20 mouse cellular contexts compared by ENCODE assay signal in genomic region chr17:86039741-86040140, GRCm38 (mm10).
DNase-seq lines count a peak whose midpoint lies in the region; ATAC-seq lines count a peak whose summit lies in the region.
"Had no signal": no experiment of that assay in that cellular context is flagged by ENCODE, and none has a peak within 500 bp of the region (broad histone marks: within the 10 kb centered on the region; RNA-seq: fewer than 3 reads in every experiment).

No protein-coding gene starts in this region.

- no peak overlapping the region for H3K9ac ChIP-seq in heart, embryonic 12.5 days
- no peak overlapping the region for H3K9ac ChIP-seq in embryonic facial prominence, embryonic 15.5 days
- H3K9ac ChIP-seq: forebrain, embryonic 15.5 days had no signal

- no peak overlapping the region for H3K27ac ChIP-seq in heart, embryonic 12.5 days (ENCODE audit: poor library complexity, severe bottlenecking)
- H3K27ac ChIP-seq in embryonic facial prominence, embryonic 15.5 days (replicated peaks): 0 out of 2 replicates have a peak overlapping the region, but pooled peaks have one; percentile 28
- H3K27ac ChIP-seq: forebrain, embryonic 15.5 days; heart, embryonic 10.5 days had no signal

- no peaks in the 10 kb centered on the region for H3K27me3 ChIP-seq in heart, embryonic 12.5 days (replicated peaks)
- no peaks in the 10 kb centered on the region for H3K27me3 ChIP-seq in embryonic facial prominence, embryonic 15.5 days
- H3K27me3 ChIP-seq: forebrain, embryonic 15.5 days; Patski had no signal

- no peaks in the 10 kb centered on the region for H3K36me3 ChIP-seq in heart, embryonic 12.5 days
- H3K36me3 ChIP-seq in embryonic facial prominence, embryonic 15.5 days: no peaks in the 10 kb centered on the region
- H3K36me3 ChIP-seq: forebrain, embryonic 15.5 days; heart, embryonic 10.5 days had no signal

- H3K4me1 ChIP-seq in heart, embryonic 12.5 days (replicated peaks): peaks cover 16% of the 10 kb centered on the region
- peaks cover 18% of the 10 kb centered on the region for H3K4me1 ChIP-seq in embryonic facial prominence, embryonic 15.5 days

- 79% methylated on average over 3 of the region's 3 CpGs for WGBS in heart, embryonic 12.5 days
- 72% methylated on average over 3 of the region's 3 CpGs for WGBS in embryonic facial prominence, embryonic 15.5 days

- peak; percentile 37 for DNase-seq in heart, adult 11 months
- peak; percentile 11 for DNase-seq in retina, postnatal 1 day
- DNase-seq in retina, embryonic 14.5 days (ENCODE audit: low spot score): no peak
- DNase-seq in layer of hippocampus, adult 18-20 months (ENCODE audit: low spot score in 2 of 2): no peak
- DNase-seq in adrenal gland, adult 18-20 months (ENCODE audit: low spot score in 2 of 2): no peak
- DNase-seq: adrenal gland, adult 2 months; adrenal gland, postnatal 25 days; cerebellum, adult 8-10 months; embryo, embryonic 11 days; gastrocnemius, postnatal 36 days; heart, adult 18-20 months had no signal

- H3K4me2 ChIP-seq in heart, embryonic 12.5 days: no peak overlapping the region
- no peak overlapping the region for H3K4me2 ChIP-seq in embryonic facial prominence, embryonic 15.5 days (replicated peaks)
- H3K4me2 ChIP-seq: forebrain, embryonic 15.5 days had no signal

- ATAC-seq in heart, embryonic 12.5 days (ENCODE audit: insufficient number of reproducible peaks, low FRiP score): no peak
- ATAC-seq in embryonic facial prominence, embryonic 15.5 days (ENCODE audit: insufficient number of reproducible peaks, low FRiP score, low TSS enrichment, low read depth): no peak
- no peak for ATAC-seq in megakaryocyte-erythroid progenitor cell, adult 5-6 weeks (replicated peaks; ENCODE audit: low FRiP score, low TSS enrichment, poor library complexity, severe bottlenecking)
- ATAC-seq: activated CD4-positive, CD25-positive, alpha-beta regulatory T cell, adult 4 months; forebrain, embryonic 15.5 days; hindbrain, embryonic 16.5 days; inflammation-experienced regulatory T-cells, adult 6 months; Patski had no signal

- H3K4me3 ChIP-seq in heart, embryonic 12.5 days: no peak overlapping the region
- no peak overlapping the region for H3K4me3 ChIP-seq in embryonic facial prominence, embryonic 15.5 days (replicated peaks)
- H3K4me3 ChIP-seq: forebrain, embryonic 15.5 days; heart, embryonic 10.5 days had no signal

- H3K9me3 ChIP-seq in heart, embryonic 12.5 days (replicated peaks): no peaks in the 10 kb centered on the region
- no peaks in the 10 kb centered on the region for H3K9me3 ChIP-seq in embryonic facial prominence, embryonic 15.5 days (replicated peaks)
- H3K9me3 ChIP-seq: forebrain, embryonic 15.5 days; heart, embryonic 10.5 days had no signal

Comparison
In these comparisons a context has a peak if more than half of its experiments do, and no peak if none do; other contexts are left out.
1. DNase-seq: peak in heart, adult 11 months (single experiment) and retina, postnatal 1 day (single experiment); none in retina, embryonic 14.5 days (single experiment), layer of hippocampus, adult 18-20 months (0 of 2) and adrenal gland, adult 18-20 months (0 of 2).